Mouse (Mus musculus) frontal cortex, postnatal 10 days (tissue): ENCODE measurements around the gene Ttc16.

Experiments
- DNase-seq, 2 experiments: peaks; one replicate each; pipeline ENCODE4 v3.0.0; 2022; ENCODE audit warnings: low spot score in 2 of 2, mixed read lengths in 1 of 2

The Ttc16 gene

GRCm38 (mm10) chr2:32779714-32780113 lies 4.3 kb upstream of the Ttc16 start:
- no peak for DNase-seq

- DNase-seq = peak in 1 of 2 experiments; percentile 48
Observed at GRCm38 (mm10) chr2:32779131-32779530, 3.7 kb upstream of the Ttc16 start.

- DNase-seq = no peak
Observed at GRCm38 (mm10) chr2:32778081-32778480, 2.6 kb upstream of the Ttc16 start.

GRCm38 (mm10) chr2:32776192-32776591 lies 759 bp upstream of the Ttc16 start:
- DNase-seq = no peak

GRCm38 (mm10) chr2:32772626-32773279 lies 2.7 kb downstream of the Ttc16 start:
- DNase-seq = no peak

GRCm38 (mm10) chr2:32771886-32772285 lies 3.5 kb downstream of the Ttc16 start:
- DNase-seq = no peak

GRCm38 (mm10) chr2:32769327-32770085 lies 5.9 kb downstream of the Ttc16 start:
- no peak for DNase-seq

- DNase-seq = no peak
Observed at GRCm38 (mm10) chr2:32768661-32769285, 6.7 kb downstream of the Ttc16 start.

- no peak for DNase-seq
Observed at GRCm38 (mm10) chr2:32767241-32767640, 8.2 kb downstream of the Ttc16 start.

GRCm38 (mm10) chr2:32763353-32763752 lies 12.1 kb downstream of the Ttc16 start:
- DNase-seq = no peak

GRCm38 (mm10) chr2:32761859-32762258 lies 13.6 kb downstream of the Ttc16 start:
- DNase-seq = no peak

GRCm38 (mm10) chr2:32761361-32761760 lies 14.1 kb downstream of the Ttc16 start:
- no peak for DNase-seq

GRCm38 (mm10) chr2:32759001-32759400 lies 16.4 kb downstream of the Ttc16 start:
- no peak for DNase-seq

GRCm38 (mm10) chr2:32758503-32758902 lies 16.9 kb downstream of the Ttc16 start:
- no peak for DNase-seq

GRCm38 (mm10) chr2:32757056-32757845 lies 18.2 kb downstream of the Ttc16 start, which contains the start of gene Tor2a:
Tor2a (plus strand) TSS chr2:32757234.
- DNase-seq = peak; percentile 94 to 96

GRCm38 (mm10) chr2:32756674-32757055 lies 18.8 kb downstream of the Ttc16 start:
- DNase-seq = no peak

GRCm38 (mm10) chr2:32752181-32752580 lies 23.3 kb downstream of the Ttc16 start:
- DNase-seq = no peak

GRCm38 (mm10) chr2:32751665-32752033 lies 23.8 kb downstream of the Ttc16 start:
- no peak for DNase-seq

- no peak for DNase-seq
Observed at GRCm38 (mm10) chr2:32750887-32751664, 24.4 kb downstream of the Ttc16 start.

GRCm38 (mm10) chr2:32750199-32750598 lies 25.2 kb downstream of the Ttc16 start:
- no peak for DNase-seq

GRCm38 (mm10) chr2:32749082-32749481 lies 26.4 kb downstream of the Ttc16 start:
- DNase-seq = no peak
